Mouse (Mus musculus) hindbrain, embryonic 14.5 days (tissue): Measurements from ENCODE around the gene Coq10a. TPM values are rescaled to one million over a fixed set of nuclear protein-coding genes. Genes with fewer than 3 reads are reported as not detected.

Source experiments
- ATAC-seq: fragments of 200-750 bp; cut with Nextera tagmentation; 2 replicates; pipeline ENCODE4 v1.8.0; 2017; ENCODE audit warnings: moderate number of reproducible peaks, mild to moderate bottlenecking, moderate TSS enrichment, moderate library complexity; ENCODE audit not compliant: low FRiP score
- DNase-seq: peaks from one replicate; pipeline ENCODE4 v3.0.0-alpha.2; 2015; ENCODE audit warnings: low spot score
- H3K27ac ChIP-seq: fragments of 300-500 bp; sonication (generic); 2 replicates; pipeline ENCODE4 v1.5.1; 2014; ENCODE audit warnings: mild to moderate bottlenecking, moderate library complexity
- H3K27me3 ChIP-seq: fragments of 300-500 bp; sonication (generic); 2 replicates; pipeline ENCODE4 v1.6.1; 2014; ENCODE audit warnings: mild to moderate bottlenecking, low read length, mixed read lengths; ENCODE audit not compliant: control insufficient read depth, insufficient read depth
- H3K36me3 ChIP-seq: fragments of 300-500 bp; sonication (generic); replicated peaks from 2 replicates; pipeline ENCODE4 v1.6.1; 2014; ENCODE audit not compliant: control insufficient read depth, insufficient read depth
- H3K4me1 ChIP-seq: fragments of 300-500 bp; sonication (generic); replicated peaks from 2 replicates; pipeline ENCODE4 v1.6.1; 2014; ENCODE audit warnings: antibody characterized with exemption, low read length, mixed read lengths; ENCODE audit not compliant: control insufficient read depth, insufficient read depth
- H3K4me2 ChIP-seq: fragments of 300-500 bp; sonication (generic); replicated peaks from 2 replicates; pipeline ENCODE4 v1.6.1; 2014; ENCODE audit warnings: mild to moderate bottlenecking, moderate library complexity
- H3K4me3 ChIP-seq: fragments of 300-500 bp; sonication (generic); replicated peaks from 2 replicates; pipeline ENCODE4 v1.5.1; 2014; ENCODE audit warnings: mild to moderate bottlenecking, low read length
- H3K9ac ChIP-seq: fragments of 300-500 bp; sonication (generic); 2 replicates; pipeline ENCODE4 v1.6.1; 2014
- H3K9me3 ChIP-seq: fragments of 300-500 bp; sonication (generic); 2 replicates; pipeline ENCODE4 v1.6.1; 2016; ENCODE audit warnings: low read length; ENCODE audit not compliant: control insufficient read depth
- WGBS: fragments of 180-500 bp; shearing (Covaris S2); extraction: QIAGEN DNeasy Blood & Tissue Kit; methylation state at CpG from one replicate; pipeline ENCODE4 v1.1.7; 2014; 5-methylcytosine and 5-hydroxymethylcytosine counted together
- polyA plus RNA-seq: library from polyadenylated mRNA; unstranded; fragments of >200 nt; fragmentation: Nextera tagmentation; extraction: Ambion mirVana; gene quantifications from 2 replicates; pipeline ENCODE4 v1.2.1, GENCODE M21; 2014

Coq10a gene
- polyA plus RNA-seq, 1 experiment from 2014 or later = 50.8 TPM

GRCm38 (mm10) chr10:128369218-128369543 lies 384 bp upstream of the Coq10a start:
- Histone ChIP-seq H3K27ac (peak overlapping the region; percentile 96), H3K4me1 (peaks cover 15% of the 10 kb centered on the region), H3K36me3 (peaks cover 17% of the 10 kb centered on the region), H3K27me3 (no peaks in the 10 kb centered on the region), H3K9ac (peak overlapping the region; percentile 76), H3K9me3 (no peaks in the 10 kb centered on the region), H3K4me2 (peak overlapping the region; percentile 61), H3K4me3 (peak overlapping the region; percentile 68)
- DNase-seq = no peak
- 2% methylated on average over 9 of the region's 9 CpGs for WGBS
- ATAC-seq = no peak

- Histone ChIP-seq H3K9me3 (no peaks in the 10 kb centered on the region), H3K27me3 (no peaks in the 10 kb centered on the region), H3K27ac (peak overlapping the region; percentile 96), H3K4me1 (peaks cover 15% of the 10 kb centered on the region), H3K36me3 (peaks cover 28% of the 10 kb centered on the region), H3K4me3 (peak overlapping the region; percentile 68), H3K4me2 (peak overlapping the region; percentile 61), H3K9ac (peak overlapping the region; percentile 76)
- ATAC-seq (no peak), DNase-seq (peak; percentile 31)
- WGBS = 16% methylated on average over 19 of the region's 19 CpGs
Observed at GRCm38 (mm10) chr10:128367899-128368401, 847 bp downstream of the Coq10a start.

GRCm38 (mm10) chr10:128362568-128362967 lies 6.2 kb downstream of the Coq10a start:
- Histone ChIP-seq H3K4me3 (no peak overlapping the region), H3K36me3 (peaks cover 81% of the 10 kb centered on the region), H3K9ac (no peak overlapping the region), H3K4me2 (no peak overlapping the region), H3K27ac (no peak overlapping the region), H3K27me3 (no peaks in the 10 kb centered on the region), H3K4me1 (peaks cover 4% of the 10 kb centered on the region), H3K9me3 (no peaks in the 10 kb centered on the region)
- DNase-seq (peak; percentile 74), ATAC-seq (no peak)
- 52% methylated on average over 3 of the region's 3 CpGs for WGBS

- H3K4me3 ChIP-seq = no peak overlapping the region
- no peaks in the 10 kb centered on the region for H3K4me1 ChIP-seq
- WGBS = 95% methylated on average over 6 of the region's 6 CpGs
- DNase-seq = no peak
- no peak overlapping the region for H3K9ac ChIP-seq
- no peaks in the 10 kb centered on the region for H3K9me3 ChIP-seq
- H3K36me3 ChIP-seq = peaks cover 86% of the 10 kb centered on the region
- H3K27ac ChIP-seq = no peak overlapping the region
- no peaks in the 10 kb centered on the region for H3K27me3 ChIP-seq
- no peak overlapping the region for H3K4me2 ChIP-seq
- no peak for ATAC-seq
Observed at GRCm38 (mm10) chr10:128361836-128362235, 7.0 kb downstream of the Coq10a start.

GRCm38 (mm10) chr10:128359226-128359625 lies 9.6 kb downstream of the Coq10a start:
- Histone ChIP-seq H3K9me3 (no peaks in the 10 kb centered on the region), H3K36me3 (peaks cover 96% of the 10 kb centered on the region), H3K4me3 (no peak overlapping the region), H3K9ac (no peak overlapping the region), H3K4me2 (no peak overlapping the region), H3K27ac (no peak overlapping the region), H3K4me1 (no peaks in the 10 kb centered on the region), H3K27me3 (no peaks in the 10 kb centered on the region)
- ATAC-seq = no peak
- 95% methylated on average over 6 of the region's 6 CpGs for WGBS
- DNase-seq = no peak

- no peaks in the 10 kb centered on the region for H3K27me3 ChIP-seq
- no peaks in the 10 kb centered on the region for H3K4me1 ChIP-seq
- DNase-seq (peak; percentile 66), ATAC-seq (no peak)
- H3K4me2 ChIP-seq = no peak overlapping the region
- H3K9me3 ChIP-seq = no peaks in the 10 kb centered on the region
- H3K27ac ChIP-seq = no peak overlapping the region
- H3K4me3 ChIP-seq = no peak overlapping the region
- WGBS = 46% methylated on average over 2 of the region's 2 CpGs
- peaks cover 98% of the 10 kb centered on the region for H3K36me3 ChIP-seq
- no peak overlapping the region for H3K9ac ChIP-seq
Observed at GRCm38 (mm10) chr10:128358796-128359195, 10.0 kb downstream of the Coq10a start.

GRCm38 (mm10) chr10:128347541-128347940 lies 21.3 kb downstream of the Coq10a start:
- H3K27me3 ChIP-seq = no peaks in the 10 kb centered on the region
- ATAC-seq (no peak), DNase-seq (no peak)
- no peak overlapping the region for H3K9ac ChIP-seq
- H3K9me3 ChIP-seq = no peaks in the 10 kb centered on the region
- H3K27ac ChIP-seq = no peak overlapping the region
- WGBS = 95% methylated on average over 8 of the region's 8 CpGs
- H3K36me3 ChIP-seq = peaks cover 30% of the 10 kb centered on the region
- no peak overlapping the region for H3K4me2 ChIP-seq
- no peak overlapping the region for H3K4me3 ChIP-seq
- H3K4me1 ChIP-seq = peaks cover 4% of the 10 kb centered on the region; the same call in 1 of the 2 replicates

GRCm38 (mm10) chr10:128344568-128345275 lies 24.1 kb downstream of the Coq10a start:
- Histone ChIP-seq H3K4me3 (no peak overlapping the region), H3K27ac (peak overlapping the region; percentile 54), H3K9me3 (no peaks in the 10 kb centered on the region), H3K27me3 (no peaks in the 10 kb centered on the region), H3K36me3 (peaks cover 5% of the 10 kb centered on the region), H3K4me2 (no peak overlapping the region), H3K4me1 (peaks cover 4% of the 10 kb centered on the region; the same call in 1 of the 2 replicates), H3K9ac (no peak overlapping the region)
- DNase-seq (peak; percentile 56), ATAC-seq (peak; percentile 66; the same call in 1 of the 2 replicates)
- 60% methylated on average over 7 of the region's 7 CpGs for WGBS

- Histone ChIP-seq H3K4me1 (peaks cover 14% of the 10 kb centered on the region), H3K27me3 (no peaks in the 10 kb centered on the region), H3K4me2 (no peak overlapping the region), H3K4me3 (no peak overlapping the region), H3K27ac (no peak overlapping the region), H3K9me3 (no peaks in the 10 kb centered on the region), H3K9ac (no peak overlapping the region), H3K36me3 (0 out of 2 replicates have a peak, but pooled peaks cover 3% of the 10 kb centered on the region)
- WGBS = 81% methylated on average over 1 of the region's 1 CpGs
- ATAC-seq = no peak
- DNase-seq = no peak
Observed at GRCm38 (mm10) chr10:128343436-128343835, 25.4 kb downstream of the Coq10a start.
